Mouse (Mus musculus) fat pad, adult 2 months (tissue): ENCODE results near the gene Ccdc71.
A peak's percentile ranks its signal among the peaks of the same experiment; 100 is the strongest.

Experiments used
- DNase-seq: peaks from one replicate; pipeline ENCODE4 v3.0.0-alpha.2; 2011; ENCODE audit warnings: low read depth, low spot score; ENCODE audit errors: extremely low read depth

Gene Ccdc71

DNA sequence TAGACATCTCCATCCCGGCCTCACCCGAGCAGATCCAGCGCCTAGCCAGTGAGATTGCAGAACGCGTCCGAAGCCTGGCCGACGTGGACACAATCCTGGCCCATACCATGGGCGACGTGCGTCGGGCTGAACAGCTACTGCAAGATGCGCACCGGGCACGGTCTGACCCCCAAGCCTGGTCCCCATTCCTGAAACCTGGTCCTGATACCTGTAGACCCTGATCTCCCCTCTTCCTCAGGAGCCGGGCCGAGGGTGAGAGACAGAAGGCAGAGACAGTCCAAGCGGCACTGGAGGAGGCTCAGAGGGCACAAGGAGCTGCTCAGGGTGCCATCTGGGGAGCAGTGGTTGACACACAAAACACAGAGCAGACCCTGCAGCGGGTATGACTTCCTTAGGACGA, 28.9 kb downstream of the Ccdc71 start:
- DNase-seq, result no peak

DNA sequence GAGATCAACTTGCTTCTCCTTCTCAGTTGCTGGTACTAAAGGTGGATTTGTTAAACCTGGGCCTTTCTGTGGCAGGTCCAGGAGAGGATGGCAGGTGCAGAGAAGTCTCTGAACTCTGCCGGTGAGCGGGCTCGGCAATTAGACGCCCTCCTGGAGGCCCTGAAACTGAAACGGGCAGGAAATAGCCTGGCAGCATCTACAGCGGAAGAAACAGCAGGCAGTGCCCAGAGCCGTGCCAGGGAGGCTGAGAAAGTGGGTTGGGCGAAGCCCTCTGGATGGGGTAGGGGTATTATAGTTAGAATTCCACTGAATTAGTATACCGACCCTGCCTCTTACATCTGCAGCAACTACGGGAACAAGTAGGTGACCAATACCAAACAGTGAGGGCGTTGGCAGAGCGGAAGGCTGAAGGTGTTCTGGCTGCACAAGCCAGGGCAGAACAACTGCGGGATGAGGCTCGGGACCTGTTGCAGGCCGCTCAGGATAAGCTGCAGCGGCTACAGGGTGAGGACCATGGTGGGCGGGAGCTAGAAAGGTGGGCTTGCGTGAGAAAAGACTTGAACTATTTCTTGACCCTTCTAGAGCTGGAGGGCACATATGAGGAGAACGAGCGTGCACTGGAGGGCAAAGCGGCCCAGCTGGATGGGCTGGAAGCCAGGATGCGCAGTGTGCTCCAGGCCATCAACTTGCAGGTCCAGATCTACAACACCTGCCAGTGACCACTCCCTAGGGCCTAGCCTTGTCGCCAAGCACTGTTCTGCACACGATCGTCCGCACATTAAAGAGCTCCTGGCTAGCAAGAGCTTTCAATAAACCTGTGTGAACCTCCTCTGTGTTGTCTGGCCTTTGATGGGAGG, 29.6 kb downstream of the Ccdc71 start:
- DNase-seq, result no peak

DNA sequence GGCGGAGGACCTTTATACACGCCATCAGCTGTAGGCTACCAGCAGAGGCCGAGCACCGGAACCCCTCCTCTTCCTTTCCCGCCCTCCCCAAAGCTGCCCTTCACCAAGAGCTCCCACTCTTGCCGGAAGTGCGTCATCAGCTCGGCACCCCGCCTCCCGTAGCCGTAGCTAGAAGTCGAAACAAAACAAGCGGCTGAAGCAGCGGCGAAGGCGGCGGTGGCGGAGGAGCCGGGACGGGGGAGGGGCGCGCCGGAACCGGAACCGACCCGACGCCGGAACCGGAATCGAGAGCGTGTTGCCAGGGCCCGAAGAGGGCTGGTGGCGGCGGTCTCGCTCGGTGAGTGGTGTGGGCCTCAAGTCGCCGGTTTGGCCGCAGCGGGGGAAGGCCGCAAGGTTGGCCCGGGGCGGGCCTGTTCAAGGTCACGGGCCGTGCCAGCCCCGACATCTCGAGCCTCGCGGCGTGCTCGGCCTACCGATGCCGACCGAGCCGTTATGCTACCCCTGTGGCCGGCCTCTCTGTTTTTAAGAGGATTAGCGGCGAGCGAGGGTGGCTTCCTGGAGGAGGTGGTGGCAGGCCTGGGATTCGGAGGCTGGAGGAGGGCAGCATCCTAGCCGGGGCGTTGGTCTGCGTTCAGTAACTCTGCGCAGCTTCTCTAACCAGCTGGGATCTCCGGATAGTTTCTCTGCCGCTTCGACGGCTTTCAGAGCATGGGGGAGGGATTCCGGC, 30.4 kb downstream of the Ccdc71 start, which contains the start of gene Usp19:
TSS of gene Usp19 (plus strand) at position 44 of the 727 bp plus-strand sequence.
- DNase-seq, result peak; percentile 64

- DNase-seq, result no peak
Measured at GRCm38 (mm10) chr9:108491286-108491580, 30.9 kb downstream of the Ccdc71 start.

- DNase-seq, result no peak
Measured at GRCm38 (mm10) chr9:108492043-108492750, 31.9 kb downstream of the Ccdc71 start.

DNA sequence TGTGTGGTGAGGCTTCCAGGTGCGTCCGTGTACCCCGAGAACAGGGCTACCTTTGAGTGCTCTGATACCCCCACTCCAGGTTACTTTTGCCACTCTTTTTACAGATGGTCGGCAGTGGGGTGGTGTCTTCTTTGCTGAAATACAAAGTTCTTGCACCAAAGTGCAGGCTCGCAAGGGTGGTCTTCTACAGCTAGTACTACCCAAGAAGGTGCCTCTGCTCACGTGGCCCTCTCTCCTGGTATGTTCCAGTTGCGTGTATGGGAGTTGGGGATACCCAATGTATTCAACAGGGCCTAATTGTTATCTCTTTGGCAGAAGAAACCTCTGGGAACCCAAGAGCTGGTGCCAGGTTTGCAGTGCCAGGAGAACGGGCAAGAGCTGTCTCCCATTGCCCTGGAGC, 32.9 kb downstream of the Ccdc71 start:
- no peak for DNase-seq

DNA sequence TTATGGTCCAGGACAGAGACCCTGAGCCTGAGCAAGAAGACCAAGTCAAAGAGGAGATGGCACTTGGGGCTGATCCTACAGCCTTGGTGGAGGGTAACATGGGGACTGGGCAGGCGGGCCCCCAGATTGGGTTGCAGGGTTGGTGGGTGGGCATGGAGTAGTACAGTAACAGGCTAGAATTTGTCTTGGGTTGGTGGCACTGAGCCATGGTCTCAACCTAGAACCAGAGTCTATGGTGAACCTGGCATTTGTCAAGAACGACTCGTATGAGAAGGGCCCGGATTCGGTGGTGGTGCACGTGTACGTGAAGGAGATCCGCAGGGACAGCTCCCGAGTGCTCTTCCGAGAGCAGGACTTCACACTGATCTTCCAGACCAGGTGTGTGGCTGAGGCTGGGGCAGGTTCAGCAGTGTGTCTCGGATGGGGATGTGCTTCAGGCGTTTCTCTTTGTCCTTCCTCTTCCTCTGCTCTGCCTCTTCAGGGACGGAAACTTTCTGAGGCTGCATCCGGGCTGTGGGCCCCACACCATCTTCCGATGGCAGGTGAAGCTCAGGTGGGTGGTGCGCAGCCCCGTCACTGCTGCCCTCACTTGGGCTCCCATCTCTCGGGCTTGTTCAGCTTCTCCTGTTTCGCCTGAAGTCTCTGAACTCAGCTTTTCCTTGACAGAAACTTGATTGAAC, 34.0 kb downstream of the Ccdc71 start:
- DNase-seq, result no peak

GRCm38 (mm10) chr9:108494905-108495304, 34.6 kb downstream of the Ccdc71 start:
- DNase-seq, result no peak

DNA sequence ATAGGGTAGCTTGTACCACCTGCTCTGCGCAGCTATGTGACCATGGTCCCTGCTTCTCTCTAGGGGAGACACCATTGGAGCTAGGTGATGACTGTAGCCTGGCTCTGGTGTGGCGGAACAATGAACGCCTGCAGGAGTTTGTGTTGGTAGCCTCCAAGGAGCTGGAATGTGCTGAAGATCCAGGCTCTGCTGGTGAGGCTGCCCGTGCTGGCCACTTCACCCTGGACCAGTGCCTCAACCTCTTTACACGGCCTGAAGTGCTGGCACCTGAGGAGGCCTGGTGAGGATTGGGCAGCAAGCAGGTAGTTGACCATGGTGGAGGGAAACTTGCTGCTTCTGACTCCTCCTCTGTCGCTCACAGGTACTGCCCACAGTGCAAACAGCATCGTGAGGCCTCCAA, 38.9 kb downstream of the Ccdc71 start:
- no peak for DNase-seq

DNA sequence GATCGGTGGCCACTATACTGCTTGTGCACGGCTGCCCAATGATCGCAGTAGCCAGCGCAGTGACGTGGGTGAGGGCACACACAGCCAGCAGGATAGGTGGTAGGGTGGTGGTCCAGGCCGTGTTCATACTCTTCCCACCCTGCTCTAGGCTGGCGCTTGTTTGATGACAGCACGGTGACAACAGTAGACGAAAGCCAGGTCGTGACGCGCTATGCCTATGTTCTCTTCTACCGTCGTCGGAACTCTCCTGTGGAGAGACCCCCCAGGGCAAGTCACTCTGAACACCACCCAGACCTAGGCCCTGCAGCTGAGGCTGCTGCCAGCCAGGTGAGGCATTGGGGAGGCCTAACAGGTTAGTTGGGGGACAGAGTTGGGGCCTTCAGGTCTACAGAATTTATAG, 39.6 kb downstream of the Ccdc71 start:
- no peak for DNase-seq

GRCm38 (mm10) chr9:108506901-108507300, 46.6 kb downstream of the Ccdc71 start:
- DNase-seq, result no peak

- DNase-seq, result peak; percentile 84
Measured at GRCm38 (mm10) chr9:108507619-108508434, 47.5 kb downstream of the Ccdc71 start, which contains the start of gene Qars. Qars (plus strand) TSS chr9:108507706.

GRCm38 (mm10) chr9:108508776-108509175, 48.4 kb downstream of the Ccdc71 start:
- DNase-seq, result no peak
